Mouse (Mus musculus): ENCODE measurements around the gene Nrxn2. TPM values are rescaled to one million over a fixed set of nuclear protein-coding genes. Genes with fewer than 3 reads are reported as not detected.

The Nrxn2 gene
- polyA plus RNA-seq, 1 experiment from 2014 or later, result 14.5 TPM

DNA sequence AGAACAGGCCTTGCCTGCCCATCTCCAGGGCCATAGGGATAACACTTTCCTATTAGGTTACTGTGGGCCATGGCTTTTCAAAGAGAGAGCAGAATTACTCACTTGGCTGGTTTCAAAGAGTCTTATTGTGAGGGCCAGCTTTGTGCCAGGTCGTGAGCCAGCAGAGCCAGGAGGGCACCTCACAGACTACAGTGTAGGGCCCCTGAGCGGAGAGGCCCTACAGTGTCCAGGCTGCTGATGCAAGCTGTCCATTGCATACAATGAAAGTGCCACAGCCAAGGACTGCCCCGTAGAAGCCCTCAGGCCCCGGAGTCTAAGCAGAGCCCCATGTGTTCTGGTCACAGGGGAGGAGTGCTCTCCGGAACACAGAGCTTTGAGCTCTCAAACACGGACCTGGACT is 64.4 kb downstream of the Nrxn2 start:
- Histone ChIP-seq H3K27ac (ENCODE audit: low read depth, low read length) (no peak overlapping the region), H3K9me3 (ENCODE audit: control insufficient read depth, low read length) (no peaks in the 10 kb centered on the region), H3K36me3 (ENCODE audit: control insufficient read depth, insufficient read depth, low read length) (no peaks in the 10 kb centered on the region), H3K4me1 (ENCODE audit: control insufficient read depth, insufficient read depth, low read length) (no peaks in the 10 kb centered on the region), H3K4me3 (ENCODE audit: low read depth, low read length) (no peak overlapping the region), H3K9ac (ENCODE audit: low read length) (no peak overlapping the region), H3K27me3 (ENCODE audit: control insufficient read depth, insufficient read depth, low read length) (no peaks in the 10 kb centered on the region), H3K4me2 (ENCODE audit: low read depth) (no peak overlapping the region)
- DNase-seq (ENCODE audit: low spot score) (no peak), ATAC-seq (ENCODE audit: insufficient read depth, low FRiP score, low TSS enrichment) (no peak)
- WGBS, result 83% methylated on average over 6 of the region's 6 CpGs

DNA sequence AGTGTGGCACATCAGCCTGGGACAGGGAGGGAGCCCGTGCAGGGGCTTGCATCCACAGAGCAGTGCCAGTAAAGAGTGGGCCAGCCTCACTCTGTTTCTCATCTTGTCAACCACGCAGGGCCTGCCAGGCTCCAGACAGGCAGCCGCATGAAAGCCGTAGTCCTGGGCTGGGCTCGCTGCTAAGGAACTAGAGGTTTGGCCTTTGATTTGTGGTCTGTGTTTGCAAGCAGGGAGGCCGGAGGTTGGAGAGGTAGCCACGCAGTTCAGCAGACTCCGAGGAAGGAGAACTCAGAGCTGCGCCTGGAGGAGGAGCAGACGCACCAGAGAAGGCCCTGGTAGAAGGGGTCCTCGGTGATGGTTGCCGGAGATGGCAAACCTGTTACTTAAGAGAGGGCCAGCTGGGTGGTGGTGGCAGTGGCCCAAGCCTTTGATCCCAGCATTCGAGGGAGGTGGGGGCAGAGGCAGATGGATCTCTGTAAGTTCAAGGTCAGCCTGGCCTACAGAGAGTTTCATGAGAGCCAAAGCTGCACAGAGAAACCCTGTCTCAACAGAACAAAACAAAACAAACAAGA is 66.6 kb downstream of the Nrxn2 start:
- H3K9me3 ChIP-seq (ENCODE audit: control insufficient read depth, low read length), result no peaks in the 10 kb centered on the region
- DNase-seq (ENCODE audit: low spot score) (no peak), ATAC-seq (ENCODE audit: insufficient read depth, low FRiP score, low TSS enrichment) (no peak)
- H3K9ac ChIP-seq (ENCODE audit: low read length), result no peak overlapping the region
- H3K4me1 ChIP-seq (ENCODE audit: control insufficient read depth, insufficient read depth, low read length), result no peaks in the 10 kb centered on the region
- H3K27ac ChIP-seq (ENCODE audit: low read depth, low read length), result no peak overlapping the region
- H3K36me3 ChIP-seq (ENCODE audit: control insufficient read depth, insufficient read depth, low read length), result no peaks in the 10 kb centered on the region
- H3K4me3 ChIP-seq (ENCODE audit: low read depth, low read length), result no peak overlapping the region
- H3K4me2 ChIP-seq (ENCODE audit: low read depth), result no peak overlapping the region
- H3K27me3 ChIP-seq (ENCODE audit: control insufficient read depth, insufficient read depth, low read length), result no peaks in the 10 kb centered on the region
- WGBS, result 82% methylated on average over 13 of the region's 13 CpGs

DNA sequence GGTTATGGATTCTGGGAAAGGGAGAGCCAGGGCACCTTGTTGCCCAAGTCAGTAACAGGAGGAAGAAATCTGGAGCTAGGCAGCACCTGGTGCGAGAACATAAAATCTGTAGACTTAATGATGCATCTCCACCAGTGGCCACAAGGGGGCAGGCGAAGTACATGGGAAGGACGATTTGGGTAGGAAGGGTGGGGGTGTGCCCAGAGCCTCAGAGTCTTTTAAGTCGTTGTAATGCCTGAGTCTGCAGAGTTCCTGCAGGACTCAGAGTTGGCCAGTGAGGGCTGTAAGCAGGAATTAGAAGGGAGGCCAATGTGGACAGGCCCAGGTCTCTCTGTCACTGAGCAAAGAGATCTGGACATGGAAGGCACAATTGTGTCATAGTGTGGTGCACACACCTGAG is 70.5 kb downstream of the Nrxn2 start:
- no peaks in the 10 kb centered on the region for H3K9me3 ChIP-seq (ENCODE audit: control insufficient read depth, low read length)
- H3K4me2 ChIP-seq (ENCODE audit: low read depth), result no peak overlapping the region
- H3K9ac ChIP-seq (ENCODE audit: low read length), result no peak overlapping the region
- no peaks in the 10 kb centered on the region for H3K27me3 ChIP-seq (ENCODE audit: control insufficient read depth, insufficient read depth, low read length)
- H3K27ac ChIP-seq (ENCODE audit: low read depth, low read length), result no peak overlapping the region
- DNase-seq (ENCODE audit: low spot score) (peak; percentile 89), ATAC-seq (ENCODE audit: insufficient read depth, low FRiP score, low TSS enrichment) (peak; percentile 60)
- no peaks in the 10 kb centered on the region for H3K4me1 ChIP-seq (ENCODE audit: control insufficient read depth, insufficient read depth, low read length)
- WGBS, result 0% methylated on average over 4 of the region's 4 CpGs
- H3K36me3 ChIP-seq (ENCODE audit: control insufficient read depth, insufficient read depth, low read length), result no peaks in the 10 kb centered on the region
- no peak overlapping the region for H3K4me3 ChIP-seq (ENCODE audit: low read depth, low read length)

- Histone ChIP-seq H3K27ac (ENCODE audit: low read depth, low read length) (no peak overlapping the region), H3K9ac (ENCODE audit: low read length) (no peak overlapping the region), H3K36me3 (ENCODE audit: control insufficient read depth, insufficient read depth, low read length) (no peaks in the 10 kb centered on the region), H3K4me1 (ENCODE audit: control insufficient read depth, insufficient read depth, low read length) (peaks cover 5% of the 10 kb centered on the region), H3K27me3 (ENCODE audit: control insufficient read depth, insufficient read depth, low read length) (0 out of 2 replicates have a peak, but pooled peaks cover 4% of the 10 kb centered on the region), H3K4me2 (ENCODE audit: low read depth) (no peak overlapping the region), H3K9me3 (ENCODE audit: control insufficient read depth, low read length) (no peaks in the 10 kb centered on the region), H3K4me3 (ENCODE audit: low read depth, low read length) (no peak overlapping the region)
- DNase-seq (ENCODE audit: low spot score) (no peak), ATAC-seq (ENCODE audit: insufficient read depth, low FRiP score, low TSS enrichment) (no peak)
- 85% methylated on average over 8 of the region's 8 CpGs for WGBS
These were observed 73.0 kb downstream of the Nrxn2 start for GRCm38 (mm10) chr19:6491538-6491937.

DNA sequence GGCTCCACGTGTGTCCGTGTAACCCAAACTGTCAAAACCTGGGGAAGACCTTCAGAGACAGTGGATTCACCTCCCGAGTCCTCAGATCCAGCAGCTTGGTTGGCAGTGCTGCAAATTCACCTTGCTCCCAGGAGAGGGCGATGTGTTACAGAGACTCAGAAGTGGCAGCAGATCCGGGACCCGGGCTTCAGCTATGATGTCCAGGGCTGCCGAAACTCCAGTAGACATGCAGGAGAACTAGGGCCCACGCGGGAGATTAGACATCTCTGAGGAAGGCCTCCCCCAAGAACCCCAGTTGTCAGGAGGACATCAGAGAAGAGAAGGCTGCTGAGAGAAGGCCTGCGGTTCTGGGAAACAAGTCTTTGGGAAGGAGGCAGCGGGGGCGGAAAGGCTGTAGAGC is 73.6 kb downstream of the Nrxn2 start:
- Histone ChIP-seq H3K4me2 (ENCODE audit: low read depth) (no peak overlapping the region), H3K27ac (ENCODE audit: low read depth, low read length) (no peak overlapping the region), H3K27me3 (ENCODE audit: control insufficient read depth, insufficient read depth, low read length) (0 out of 2 replicates have a peak, but pooled peaks cover 4% of the 10 kb centered on the region), H3K9ac (ENCODE audit: low read length) (no peak overlapping the region), H3K4me1 (ENCODE audit: control insufficient read depth, insufficient read depth, low read length) (peaks cover 9% of the 10 kb centered on the region), H3K36me3 (ENCODE audit: control insufficient read depth, insufficient read depth, low read length) (no peaks in the 10 kb centered on the region), H3K9me3 (ENCODE audit: control insufficient read depth, low read length) (no peaks in the 10 kb centered on the region), H3K4me3 (ENCODE audit: low read depth, low read length) (no peak overlapping the region)
- WGBS, result 23% methylated on average over 12 of the region's 12 CpGs
- ATAC-seq (ENCODE audit: insufficient read depth, low FRiP score, low TSS enrichment) (no peak), DNase-seq (ENCODE audit: low spot score) (peak; percentile 76)

DNA sequence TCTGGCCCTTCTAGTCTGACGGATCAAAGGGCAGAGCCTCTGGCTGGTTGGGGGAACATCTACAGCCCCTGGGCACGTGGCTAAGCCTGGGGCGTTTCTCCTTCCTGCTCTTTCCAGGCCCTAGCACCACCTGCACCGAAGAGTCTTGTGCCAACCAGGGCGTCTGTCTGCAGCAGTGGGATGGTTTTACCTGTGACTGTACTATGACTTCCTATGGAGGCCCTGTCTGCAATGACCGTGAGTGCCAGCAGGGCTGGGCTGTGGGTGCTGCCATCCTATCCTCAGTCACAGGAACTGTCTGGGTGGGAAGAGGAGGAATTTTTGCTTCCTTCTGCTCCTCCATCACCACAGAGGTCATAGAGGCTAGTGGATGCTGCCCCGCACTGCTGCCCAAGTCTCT is 74.7 kb downstream of the Nrxn2 start:
- Histone ChIP-seq H3K9ac (ENCODE audit: low read length) (no peak overlapping the region), H3K4me1 (ENCODE audit: control insufficient read depth, insufficient read depth, low read length) (peaks cover 9% of the 10 kb centered on the region), H3K4me2 (ENCODE audit: low read depth) (no peak overlapping the region), H3K9me3 (ENCODE audit: control insufficient read depth, low read length) (no peaks in the 10 kb centered on the region), H3K27ac (ENCODE audit: low read depth, low read length) (no peak overlapping the region), H3K27me3 (ENCODE audit: control insufficient read depth, insufficient read depth, low read length) (peaks cover 9% of the 10 kb centered on the region), H3K4me3 (ENCODE audit: low read depth, low read length) (no peak overlapping the region), H3K36me3 (ENCODE audit: control insufficient read depth, insufficient read depth, low read length) (no peaks in the 10 kb centered on the region)
- ATAC-seq (ENCODE audit: insufficient read depth, low FRiP score, low TSS enrichment) (no peak), DNase-seq (ENCODE audit: low spot score) (no peak)
- 85% methylated on average over 7 of the region's 7 CpGs for WGBS

GRCm38 (mm10) chr19:6494032-6494431 is 75.5 kb downstream of the Nrxn2 start:
- whole genome bisulfite sequencing, result 67% methylated on average over 6 of the region's 7 CpGs
- H3K4me2 ChIP-seq (ENCODE audit: low read depth), result no peak overlapping the region
- H3K27me3 ChIP-seq (ENCODE audit: control insufficient read depth, insufficient read depth, low read length), result peaks cover 17% of the 10 kb centered on the region
- no peaks in the 10 kb centered on the region for H3K36me3 ChIP-seq (ENCODE audit: control insufficient read depth, insufficient read depth, low read length)
- DNase-seq (ENCODE audit: low spot score) (no peak), ATAC-seq (ENCODE audit: insufficient read depth, low FRiP score, low TSS enrichment) (no peak)
- no peaks in the 10 kb centered on the region for H3K9me3 ChIP-seq (ENCODE audit: control insufficient read depth, low read length)
- no peak overlapping the region for H3K9ac ChIP-seq (ENCODE audit: low read length)
- peaks cover 10% of the 10 kb centered on the region for H3K4me1 ChIP-seq (ENCODE audit: control insufficient read depth, insufficient read depth, low read length)
- no peak overlapping the region for H3K4me3 ChIP-seq (ENCODE audit: low read depth, low read length)
- no peak overlapping the region for H3K27ac ChIP-seq (ENCODE audit: low read depth, low read length)

DNA sequence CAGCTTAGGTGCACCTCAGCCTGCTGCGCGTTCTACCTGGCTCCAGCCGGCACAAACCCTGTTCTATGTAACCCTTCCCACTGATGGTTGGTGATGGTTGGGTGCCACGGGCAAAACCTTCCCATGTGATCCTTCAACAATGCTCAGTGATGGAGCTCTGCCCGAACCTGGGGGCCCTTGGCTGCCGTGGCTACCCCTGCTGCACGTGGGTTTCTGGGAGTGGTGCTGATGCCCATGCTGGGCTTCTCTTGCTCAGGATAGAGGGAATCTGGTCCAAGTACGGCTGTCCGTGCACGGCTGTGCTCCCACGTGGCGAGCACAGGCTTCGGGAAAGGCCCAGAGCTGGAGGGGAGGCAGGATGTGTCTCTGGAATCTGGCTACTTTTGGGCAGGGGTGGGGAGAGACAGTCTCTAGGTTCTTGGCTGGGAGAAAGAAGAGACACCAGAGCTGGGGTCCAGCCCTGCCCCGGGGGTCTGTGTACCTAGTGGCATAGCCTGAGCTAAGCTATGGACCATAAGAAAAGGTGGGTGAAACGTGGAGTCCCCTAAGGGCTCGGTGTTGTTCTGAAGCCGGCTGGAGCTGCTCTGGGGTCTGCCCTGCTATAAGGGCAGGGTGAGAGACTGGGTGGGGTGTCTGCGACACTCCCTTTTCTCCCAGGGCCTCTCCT is 76.1 kb downstream of the Nrxn2 start:
- ATAC-seq (ENCODE audit: insufficient read depth, low FRiP score, low TSS enrichment) (no peak), DNase-seq (ENCODE audit: low spot score) (no peak)
- Histone ChIP-seq H3K4me1 (ENCODE audit: control insufficient read depth, insufficient read depth, low read length) (peaks cover 14% of the 10 kb centered on the region), H3K36me3 (ENCODE audit: control insufficient read depth, insufficient read depth, low read length) (no peaks in the 10 kb centered on the region), H3K27ac (ENCODE audit: low read depth, low read length) (no peak overlapping the region), H3K4me2 (ENCODE audit: low read depth) (no peak overlapping the region), H3K9me3 (ENCODE audit: control insufficient read depth, low read length) (no peaks in the 10 kb centered on the region), H3K9ac (ENCODE audit: low read length) (no peak overlapping the region), H3K27me3 (ENCODE audit: control insufficient read depth, insufficient read depth, low read length) (peaks cover 23% of the 10 kb centered on the region), H3K4me3 (ENCODE audit: low read depth, low read length) (no peak overlapping the region)
- 68% methylated on average over 18 of the region's 18 CpGs for WGBS

GRCm38 (mm10) chr19:6495714-6496113 is 77.2 kb downstream of the Nrxn2 start:
- Histone ChIP-seq H3K9me3 (ENCODE audit: control insufficient read depth, low read length) (no peaks in the 10 kb centered on the region), H3K27me3 (ENCODE audit: control insufficient read depth, insufficient read depth, low read length) (peaks cover 28% of the 10 kb centered on the region), H3K9ac (ENCODE audit: low read length) (no peak overlapping the region; the same call in 1 of the 2 replicates), H3K27ac (ENCODE audit: low read depth, low read length) (0 out of 2 replicates have a peak overlapping the region, but pooled peaks have one; percentile 41), H3K36me3 (ENCODE audit: control insufficient read depth, insufficient read depth, low read length) (no peaks in the 10 kb centered on the region), H3K4me2 (ENCODE audit: low read depth) (no peak overlapping the region), H3K4me3 (ENCODE audit: low read depth, low read length) (no peak overlapping the region), H3K4me1 (ENCODE audit: control insufficient read depth, insufficient read depth, low read length) (peaks cover 17% of the 10 kb centered on the region)
- DNase-seq (ENCODE audit: low spot score) (no peak), ATAC-seq (ENCODE audit: insufficient read depth, low FRiP score, low TSS enrichment) (no peak)
- WGBS, result 27% methylated on average over 8 of the region's 8 CpGs

All from neural tube, embryonic 11.5 days (tissue).